Mouse (Mus musculus): ENCODE measurements around the gene Mybpc2. TPM values are rescaled to one million over a fixed set of nuclear protein-coding genes. Genes with fewer than 3 reads are reported as not detected.

Mybpc2 gene
- polyA plus RNA-seq, 1 experiment from 2014 or later = 0.05 TPM

- no peak overlapping the region for H3K9ac ChIP-seq
- no peak overlapping the region for H3K4me3 ChIP-seq (replicated peaks; ENCODE audit: low read length)
- H3K4me1 ChIP-seq (replicated peaks; ENCODE audit: control insufficient read depth, insufficient read depth, low read length) = no peaks in the 10 kb centered on the region
- peaks cover 37% of the 10 kb centered on the region for H3K36me3 ChIP-seq (replicated peaks; ENCODE audit: control insufficient read depth, insufficient read depth)
- ATAC-seq (ENCODE audit: low FRiP score) (no peak), DNase-seq (ENCODE audit: low spot score) (no peak)
- H3K9me3 ChIP-seq (ENCODE audit: control insufficient read depth, low read length) = no peaks in the 10 kb centered on the region
- no peak overlapping the region for H3K4me2 ChIP-seq (replicated peaks)
- WGBS = 92% methylated on average over 7 of the region's 7 CpGs
- H3K27me3 ChIP-seq (ENCODE audit: control insufficient read depth, insufficient read depth, low read length) = no peaks in the 10 kb centered on the region
- H3K27ac ChIP-seq = no peak overlapping the region
Measured at GRCm38 (mm10) chr7:44537009-44537408, 12.6 kb upstream of the Mybpc2 start.

GRCm38 (mm10) chr7:44536590-44536968 is 12.1 kb upstream of the Mybpc2 start:
- no peak for DNase-seq (ENCODE audit: low spot score)
- Histone ChIP-seq H3K36me3 (replicated peaks; ENCODE audit: control insufficient read depth, insufficient read depth) (peaks cover 35% of the 10 kb centered on the region), H3K27me3 (ENCODE audit: control insufficient read depth, insufficient read depth, low read length) (no peaks in the 10 kb centered on the region), H3K4me1 (replicated peaks; ENCODE audit: control insufficient read depth, insufficient read depth, low read length) (no peaks in the 10 kb centered on the region), H3K9me3 (ENCODE audit: control insufficient read depth, low read length) (no peaks in the 10 kb centered on the region), H3K4me3 (replicated peaks; ENCODE audit: low read length) (no peak overlapping the region), H3K27ac (no peak overlapping the region), H3K4me2 (replicated peaks) (no peak overlapping the region), H3K9ac (no peak overlapping the region)
- WGBS = 88% methylated on average over 6 of the region's 6 CpGs
- no peak for ATAC-seq (ENCODE audit: low FRiP score)

GRCm38 (mm10) chr7:44535657-44536589 is 11.5 kb upstream of the Mybpc2 start:
- H3K4me3 ChIP-seq (replicated peaks; ENCODE audit: low read length) = no peak overlapping the region
- no peaks in the 10 kb centered on the region for H3K27me3 ChIP-seq (ENCODE audit: control insufficient read depth, insufficient read depth, low read length)
- no peak for ATAC-seq (ENCODE audit: low FRiP score)
- 95% methylated on average over 27 of the region's 27 CpGs for WGBS
- no peaks in the 10 kb centered on the region for H3K4me1 ChIP-seq (replicated peaks; ENCODE audit: control insufficient read depth, insufficient read depth, low read length)
- no peak for DNase-seq (ENCODE audit: low spot score)
- no peak overlapping the region for H3K27ac ChIP-seq
- no peak overlapping the region for H3K4me2 ChIP-seq (replicated peaks)
- H3K9ac ChIP-seq = no peak overlapping the region
- H3K36me3 ChIP-seq (replicated peaks; ENCODE audit: control insufficient read depth, insufficient read depth) = peaks cover 29% of the 10 kb centered on the region
- no peaks in the 10 kb centered on the region for H3K9me3 ChIP-seq (ENCODE audit: control insufficient read depth, low read length)

GRCm38 (mm10) chr7:44534656-44535441 is 10.4 kb upstream of the Mybpc2 start:
- no peak overlapping the region for H3K4me2 ChIP-seq (replicated peaks)
- no peaks in the 10 kb centered on the region for H3K27me3 ChIP-seq (ENCODE audit: control insufficient read depth, insufficient read depth, low read length)
- no peak overlapping the region for H3K27ac ChIP-seq
- DNase-seq (ENCODE audit: low spot score) (no peak), ATAC-seq (ENCODE audit: low FRiP score) (no peak)
- H3K4me3 ChIP-seq (replicated peaks; ENCODE audit: low read length) = no peak overlapping the region
- H3K4me1 ChIP-seq (replicated peaks; ENCODE audit: control insufficient read depth, insufficient read depth, low read length) = no peaks in the 10 kb centered on the region
- 92% methylated on average over 19 of the region's 19 CpGs for WGBS
- H3K9me3 ChIP-seq (ENCODE audit: control insufficient read depth, low read length) = no peaks in the 10 kb centered on the region
- no peak overlapping the region for H3K9ac ChIP-seq
- H3K36me3 ChIP-seq (replicated peaks; ENCODE audit: control insufficient read depth, insufficient read depth) = peaks cover 18% of the 10 kb centered on the region

GRCm38 (mm10) chr7:44534242-44534641 is 9.8 kb upstream of the Mybpc2 start:
- no peak for DNase-seq (ENCODE audit: low spot score)
- ATAC-seq (ENCODE audit: low FRiP score) = no peak
- Histone ChIP-seq H3K27me3 (ENCODE audit: control insufficient read depth, insufficient read depth, low read length) (no peaks in the 10 kb centered on the region), H3K36me3 (replicated peaks; ENCODE audit: control insufficient read depth, insufficient read depth) (peaks cover 14% of the 10 kb centered on the region), H3K9me3 (ENCODE audit: control insufficient read depth, low read length) (no peaks in the 10 kb centered on the region), H3K27ac (no peak overlapping the region), H3K4me2 (replicated peaks) (no peak overlapping the region), H3K4me1 (replicated peaks; ENCODE audit: control insufficient read depth, insufficient read depth, low read length) (no peaks in the 10 kb centered on the region), H3K9ac (no peak overlapping the region), H3K4me3 (replicated peaks; ENCODE audit: low read length) (no peak overlapping the region)
- 94% methylated on average over 13 of the region's 13 CpGs for WGBS

GRCm38 (mm10) chr7:44533746-44534045 is 9.2 kb upstream of the Mybpc2 start:
- ATAC-seq (ENCODE audit: low FRiP score) = no peak
- H3K4me1 ChIP-seq (replicated peaks; ENCODE audit: control insufficient read depth, insufficient read depth, low read length) = no peaks in the 10 kb centered on the region
- H3K27ac ChIP-seq = no peak overlapping the region
- H3K4me3 ChIP-seq (replicated peaks; ENCODE audit: low read length) = no peak overlapping the region
- H3K9me3 ChIP-seq (ENCODE audit: control insufficient read depth, low read length) = no peaks in the 10 kb centered on the region
- H3K9ac ChIP-seq = no peak overlapping the region
- H3K4me2 ChIP-seq (replicated peaks) = no peak overlapping the region
- H3K27me3 ChIP-seq (ENCODE audit: control insufficient read depth, insufficient read depth, low read length) = peaks cover 5% of the 10 kb centered on the region
- no peak for DNase-seq (ENCODE audit: low spot score)
- 74% methylated on average over 12 of the region's 12 CpGs for WGBS
- H3K36me3 ChIP-seq (replicated peaks; ENCODE audit: control insufficient read depth, insufficient read depth) = peaks cover 9% of the 10 kb centered on the region

GRCm38 (mm10) chr7:44532918-44533745 is 8.7 kb upstream of the Mybpc2 start:
- WGBS = 89% methylated on average over 29 of the region's 29 CpGs

GRCm38 (mm10) chr7:44531946-44532732 is 7.7 kb upstream of the Mybpc2 start, which contains the start of gene Spib:
Gene Spib, minus strand, starts transcription at chr7:44532071.
- H3K27me3 ChIP-seq (ENCODE audit: control insufficient read depth, insufficient read depth, low read length) = peaks cover 10% of the 10 kb centered on the region
- H3K36me3 ChIP-seq (replicated peaks; ENCODE audit: control insufficient read depth, insufficient read depth) = 0 out of 2 replicates have a peak, but pooled peaks cover 3% of the 10 kb centered on the region
- H3K9me3 ChIP-seq (ENCODE audit: control insufficient read depth, low read length) = no peaks in the 10 kb centered on the region
- ATAC-seq (ENCODE audit: low FRiP score) (no peak), DNase-seq (ENCODE audit: low spot score) (no peak)
- 90% methylated on average over 4 of the region's 4 CpGs for WGBS
- H3K4me3 ChIP-seq (replicated peaks; ENCODE audit: low read length) = no peak within 1 kb of the TSS
- no peak within 1 kb of the TSS for H3K4me2 ChIP-seq (replicated peaks)
- H3K4me1 ChIP-seq (replicated peaks; ENCODE audit: control insufficient read depth, insufficient read depth, low read length) = no peaks in the 10 kb centered on the region
- H3K27ac ChIP-seq = no peak within 1 kb of the TSS
- no peak within 1 kb of the TSS for H3K9ac ChIP-seq

More at GRCm38 (mm10) chr7:44532918-44533745, 8.7 kb upstream of the Mybpc2 start:
- no peaks in the 10 kb centered on the region for H3K9me3 ChIP-seq (ENCODE audit: control insufficient read depth, low read length)
- DNase-seq (ENCODE audit: low spot score) (no peak), ATAC-seq (ENCODE audit: low FRiP score) (no peak)
- peaks cover 4% of the 10 kb centered on the region; the same call in 1 of the 2 replicates for H3K36me3 ChIP-seq (replicated peaks; ENCODE audit: control insufficient read depth, insufficient read depth)
- no peak overlapping the region for H3K9ac ChIP-seq
- no peak overlapping the region for H3K4me3 ChIP-seq (replicated peaks; ENCODE audit: low read length)
- H3K27me3 ChIP-seq (ENCODE audit: control insufficient read depth, insufficient read depth, low read length) = peaks cover 10% of the 10 kb centered on the region
- H3K4me2 ChIP-seq (replicated peaks) = no peak overlapping the region
- H3K27ac ChIP-seq = no peak overlapping the region
- H3K4me1 ChIP-seq (replicated peaks; ENCODE audit: control insufficient read depth, insufficient read depth, low read length) = no peaks in the 10 kb centered on the region

Measured in hindbrain, embryonic 14.5 days (tissue).